ENCODE assay signal across 8 mouse cellular contexts in genomic region chr13:111771232-111771631, GRCm38 (mm10). TPM values are rescaled to one million over a fixed set of nuclear protein-coding genes. Genes with fewer than 3 reads are reported as not detected.
DNase-seq lines count a peak whose midpoint lies in the region; ATAC-seq and TF ChIP-seq lines count a peak whose summit lies in the region.

No protein-coding gene starts in this region.

- WGBS in hindbrain, postnatal 0 days: 36% methylated on average over 7 of the region's 7 CpGs
- WGBS in midbrain, embryonic 16.5 days: 49% methylated on average over 7 of the region's 7 CpGs

- TF ChIP-seq CTCF in embryonic fibroblast, embryonic 13.5 days (IDR thresholded peaks at IDR 0.05; ENCODE audit: borderline replicate concordance, insufficient read depth, low read length): peak; percentile 87; the same call in 1 of the 2 replicates
- TF ChIP-seq CTCF in hindbrain, postnatal 0 days (IDR thresholded peaks at IDR 0.05; ENCODE audit: low read depth): peak; percentile 96

- H3K4me1 ChIP-seq in embryonic fibroblast, embryonic 13.5 days (ENCODE audit: control insufficient read depth, insufficient read depth, low read length): no peaks in the 10 kb centered on the region
- no peaks in the 10 kb centered on the region; the same call in 1 of the 2 replicates for H3K4me1 ChIP-seq in hindbrain, postnatal 0 days (ENCODE audit: insufficient read depth, low read length)
- H3K4me1 ChIP-seq in midbrain, embryonic 16.5 days (ENCODE audit: control insufficient read depth, insufficient read depth, low read length): no peaks in the 10 kb centered on the region

- no peak overlapping the region for H3K4me2 ChIP-seq in hindbrain, postnatal 0 days (ENCODE audit: low read depth, low read length)
- H3K4me2 ChIP-seq in midbrain, embryonic 16.5 days (ENCODE audit: low read length): no peak overlapping the region

- H3K27me3 ChIP-seq in hindbrain, postnatal 0 days (ENCODE audit: insufficient read depth, low read length): no peaks in the 10 kb centered on the region
- no peaks in the 10 kb centered on the region for H3K27me3 ChIP-seq in midbrain, embryonic 16.5 days (ENCODE audit: control insufficient read depth, insufficient read depth, low read depth, low read length)

- peaks cover 41% of the 10 kb centered on the region for H3K36me3 ChIP-seq in hindbrain, postnatal 0 days (ENCODE audit: insufficient read depth, low read length)
- H3K36me3 ChIP-seq in midbrain, embryonic 16.5 days (ENCODE audit: control insufficient read depth, insufficient read depth, low read length): peaks cover 17% of the 10 kb centered on the region

- DNase-seq in ovary, postnatal 36 days (ENCODE audit: low spot score): peak; percentile 42
- DNase-seq in ovary, adult 18-20 months (ENCODE audit: low spot score): no peak
- peak; percentile 60 to 63 for DNase-seq in adrenal gland, postnatal 36 days
- peak; percentile 90 for DNase-seq in hindbrain, postnatal 0 days (ENCODE audit: low spot score)
- peak; percentile 60 to 75 for DNase-seq in left cerebral cortex, postnatal 25 days (ENCODE audit: low spot score in 2 of 2)
- peak; percentile 71 for DNase-seq in thymus, postnatal 25 days

- H3K9ac ChIP-seq in hindbrain, postnatal 0 days (replicated peaks; ENCODE audit: low read length): no peak overlapping the region
- no peak overlapping the region for H3K9ac ChIP-seq in midbrain, embryonic 16.5 days (ENCODE audit: low read depth, low read length)

- ATAC-seq in hindbrain, postnatal 0 days: peak; percentile 94
- peak; percentile 87 for ATAC-seq in midbrain, embryonic 16.5 days

- H3K27ac ChIP-seq in embryonic fibroblast, embryonic 13.5 days (ENCODE audit: insufficient read depth, low read length): no peak overlapping the region
- no peak overlapping the region for H3K27ac ChIP-seq in hindbrain, postnatal 0 days
- H3K27ac ChIP-seq in midbrain, embryonic 16.5 days (ENCODE audit: low read length): no peak overlapping the region

- intact Hi-C loops in left cerebral cortex, postnatal 25 days (cut with DNase I): loop anchor here (5.0 kb wide), 1 partner anchor 491 kb away; no protein-coding TSS in a partner anchor

- no peaks in the 10 kb centered on the region for H3K9me3 ChIP-seq in hindbrain, postnatal 0 days (ENCODE audit: low read length)
- H3K9me3 ChIP-seq in midbrain, embryonic 16.5 days (replicated peaks; ENCODE audit: control insufficient read depth, low read length, poor library complexity, severe bottlenecking): no peaks in the 10 kb centered on the region

- no peak overlapping the region for H3K4me3 ChIP-seq in embryonic fibroblast, embryonic 13.5 days (ENCODE audit: insufficient read depth, low read length)
- H3K4me3 ChIP-seq in hindbrain, postnatal 0 days (ENCODE audit: low read length): no peak overlapping the region
- no peak overlapping the region for H3K4me3 ChIP-seq in midbrain, embryonic 16.5 days (ENCODE audit: low read depth, low read length)

- TF ChIP-seq POLR2A in embryonic fibroblast, embryonic 13.5 days (IDR thresholded peaks at IDR 0.05; ENCODE audit: low read depth, low read length): no peak

RNA-seq across cellular contexts. Expression of gene Map3k1, which starts 37.6 kb away (rescaled TPM):
- total RNA-seq in adrenal gland, postnatal 36 days (2021): 10 to 100 TPM; 48.2 to 56.2 TPM
- 4.9 and 7.0 TPM in 2 replicates for polyA plus RNA-seq in embryonic fibroblast, embryonic 13.5 days (2011; ENCODE audit: insufficient read length, low read depth, missing spikeins)
- total RNA-seq in hindbrain, postnatal 0 days (2014; rRNA removed): 36.3 and 45.3 TPM in 2 replicates
- 15.3 and 19.2 TPM in 2 replicates for polyA plus RNA-seq in hindbrain, postnatal 0 days (2015; fragmentation: Nextera tagmentation; extraction: Ambion mirVana)
- total RNA-seq in left cerebral cortex, postnatal 25 days (2021): 10 to 100 TPM in 1 of 2 experiments, 1 to 10 TPM in 1; 8.8 to 10.3 TPM
- 10.5 and 12.4 TPM in 2 replicates for polyA plus RNA-seq in midbrain, embryonic 16.5 days (2015; fragmentation: Nextera tagmentation; extraction: Ambion mirVana)
